ENCODE assay signal across 25 mouse cellular contexts in genomic region chr10:68705471-68706036, GRCm38 (mm10). TPM values are rescaled to one million over a fixed set of nuclear protein-coding genes. Genes with fewer than 3 reads are reported as not detected.
A peak's percentile ranks its signal among the peaks of the same experiment; 100 is the strongest.
DNase-seq lines count a peak whose midpoint lies in the region; ATAC-seq and TF ChIP-seq lines count a peak whose summit lies in the region.
"Had no signal": no experiment of that assay in that cellular context is flagged by ENCODE, and none has a peak within 500 bp of the region (broad histone marks: within the 10 kb centered on the region; RNA-seq: fewer than 3 reads in every experiment).

No protein-coding gene starts in this region.

- no peak for DNase-seq in gastrocnemius, adult 2 months
- no peak for DNase-seq in gastrocnemius, adult 18-20 months (ENCODE audit: low spot score)
- no peak for DNase-seq in Muller cell, postnatal 12 days (ENCODE audit: inconsistent ontology term)
- no peak for DNase-seq in midbrain, postnatal 0 days (ENCODE audit: low spot score)
- DNase-seq: adrenal gland, postnatal 36 days; B cell, adult 2 months; cerebellum, adult 18-20 months; cerebellum, postnatal 14 days; gastrocnemius, postnatal 14 days; heart, postnatal 36 days; kidney, adult 11 months; kidney, adult 9 months had no signal

- intact Hi-C loops in gastrocnemius, adult 2 months (cut with DNase I), result no loop called here

- H3K79me2 ChIP-seq in C2C12 (ENCODE audit: control insufficient read depth, insufficient read depth) (no peaks in the 10 kb centered on the region), myocyte (ENCODE audit: control insufficient read depth, insufficient read depth) (no peaks in the 10 kb centered on the region)

- 86% methylated on average over 4 of the region's 4 CpGs for WGBS in midbrain, postnatal 0 days
- WGBS in intestine, embryonic 15.5 days, result 83% methylated on average over 4 of the region's 4 CpGs

- no peak overlapping the region for H3K9ac ChIP-seq in midbrain, postnatal 0 days (replicated peaks; ENCODE audit: low read length, poor library complexity, severe bottlenecking)
- H3K9ac ChIP-seq in intestine, embryonic 15.5 days, result no peak overlapping the region
- H3K9ac ChIP-seq: embryonic facial prominence, embryonic 13.5 days; heart, embryonic 12.5 days; hindbrain, embryonic 12.5 days had no signal

- H3K27ac ChIP-seq in gastrocnemius, adult 2 months, result 0 out of 2 replicates have a peak overlapping the region, but pooled peaks have one; percentile 2
- peak overlapping the region; percentile 16; the same call in 1 of the 2 replicates for H3K27ac ChIP-seq in bone marrow macrophage, adult 2 months (ENCODE audit: insufficient read depth, low read depth, low read length)
- H3K27ac ChIP-seq in midbrain, postnatal 0 days (ENCODE audit: low read depth, low read length), result no peak overlapping the region
- H3K27ac ChIP-seq in intestine, embryonic 15.5 days, result no peak overlapping the region
- H3K27ac ChIP-seq: embryonic facial prominence, embryonic 13.5 days; forebrain, embryonic 10.5 days; hindbrain, embryonic 12.5 days; kidney, postnatal 0 days had no signal

- no peaks in the 10 kb centered on the region for H3K9me3 ChIP-seq in midbrain, postnatal 0 days (ENCODE audit: low read length)
- H3K9me3 ChIP-seq in intestine, embryonic 15.5 days, result no peaks in the 10 kb centered on the region
- H3K9me3 ChIP-seq: hindbrain, embryonic 12.5 days had no signal

- TF ChIP-seq POLR2A in bone marrow macrophage, adult 2 months (IDR thresholded peaks at IDR 0.05; ENCODE audit: borderline replicate concordance, low read depth, low read length), result no peak
- TF ChIP-seq POLR2A in myocyte (IDR thresholded peaks at IDR 0.05; ENCODE audit: insufficient read length, low read depth), result no peak

- peaks cover 15% of the 10 kb centered on the region for H3K4me1 ChIP-seq in bone marrow macrophage, adult 2 months (ENCODE audit: control insufficient read depth, insufficient read depth, low read length)
- H3K4me1 ChIP-seq in midbrain, postnatal 0 days (ENCODE audit: insufficient read depth, low read length), result no peaks in the 10 kb centered on the region
- H3K4me1 ChIP-seq in intestine, embryonic 15.5 days (replicated peaks), result no peaks in the 10 kb centered on the region
- H3K4me1 ChIP-seq: forebrain, embryonic 10.5 days; heart, embryonic 12.5 days; hindbrain, embryonic 12.5 days had no signal

- H3ac ChIP-seq in C2C12 (ENCODE audit: control insufficient read depth, insufficient read length, low read depth) (no peak overlapping the region), myocyte (ENCODE audit: control insufficient read depth, insufficient read length) (no peak overlapping the region)

- H3K4me3 ChIP-seq in gastrocnemius, adult 2 months, result no peak overlapping the region
- no peak overlapping the region for H3K4me3 ChIP-seq in C2C12 (ENCODE audit: insufficient read depth, poor library complexity, severe bottlenecking)
- no peak overlapping the region for H3K4me3 ChIP-seq in bone marrow macrophage, adult 2 months (ENCODE audit: insufficient read depth, low read length)
- H3K4me3 ChIP-seq in myocyte, result no peak overlapping the region
- no peak overlapping the region for H3K4me3 ChIP-seq in midbrain, postnatal 0 days (ENCODE audit: low read depth, low read length)
- no peak overlapping the region for H3K4me3 ChIP-seq in intestine, embryonic 15.5 days (replicated peaks)
- H3K4me3 ChIP-seq: embryonic facial prominence, embryonic 13.5 days; forebrain, embryonic 10.5 days; heart, embryonic 12.5 days; hindbrain, embryonic 12.5 days had no signal

- H3K27me3 ChIP-seq in C2C12 (ENCODE audit: control insufficient read depth, insufficient read depth, insufficient read length) (no peaks in the 10 kb centered on the region), myocyte (ENCODE audit: control insufficient read depth, insufficient read depth, insufficient read length) (no peaks in the 10 kb centered on the region)
- H3K27me3 ChIP-seq in midbrain, postnatal 0 days (ENCODE audit: insufficient read depth, low read length), result no peaks in the 10 kb centered on the region
- H3K27me3 ChIP-seq in intestine, embryonic 15.5 days (replicated peaks), result no peaks in the 10 kb centered on the region
- H3K27me3 ChIP-seq: embryonic facial prominence, embryonic 13.5 days; heart, embryonic 12.5 days; hindbrain, embryonic 12.5 days had no signal

- H3K4me2 ChIP-seq in myocyte (ENCODE audit: low read depth), result peak overlapping the region; percentile 31
- H3K4me2 ChIP-seq in midbrain, postnatal 0 days (ENCODE audit: low read depth, low read length, poor library complexity, severe bottlenecking), result no peak overlapping the region
- no peak overlapping the region for H3K4me2 ChIP-seq in intestine, embryonic 15.5 days (replicated peaks)
- H3K4me2 ChIP-seq: embryonic facial prominence, embryonic 13.5 days; heart, embryonic 12.5 days; hindbrain, embryonic 12.5 days had no signal

- no peaks in the 10 kb centered on the region for H3K79me3 ChIP-seq in C2C12 (ENCODE audit: low read depth)

- no peak for ATAC-seq in midbrain, postnatal 0 days (ENCODE audit: low FRiP score)
- no peak for ATAC-seq in intestine, embryonic 15.5 days
- ATAC-seq: forebrain, embryonic 14.5 days; hindbrain, embryonic 16.5 days; inflammation-experienced regulatory T-cells, adult 6 months had no signal

- no peaks in the 10 kb centered on the region for H3K36me3 ChIP-seq in C2C12 (ENCODE audit: control insufficient read depth, insufficient read depth)
- H3K36me3 ChIP-seq in myocyte (ENCODE audit: control insufficient read depth, insufficient read depth), result no peaks in the 10 kb centered on the region
- H3K36me3 ChIP-seq in midbrain, postnatal 0 days (ENCODE audit: insufficient read depth, low read length), result no peaks in the 10 kb centered on the region
- no peaks in the 10 kb centered on the region for H3K36me3 ChIP-seq in intestine, embryonic 15.5 days
- H3K36me3 ChIP-seq: forebrain, embryonic 10.5 days; heart, embryonic 12.5 days; hindbrain, embryonic 12.5 days had no signal

- TF ChIP-seq CTCF in gastrocnemius, adult 2 months (IDR thresholded peaks at IDR 0.05), result no peak
- no peak for TF ChIP-seq CTCF in C2C12 (IDR thresholded peaks at IDR 0.05; ENCODE audit: control insufficient read depth, insufficient read depth, insufficient read length)
- TF ChIP-seq CTCF in bone marrow macrophage, adult 2 months (IDR thresholded peaks at IDR 0.05; ENCODE audit: low read depth, low read length), result no peak
- no peak for TF ChIP-seq CTCF in midbrain, postnatal 0 days (IDR thresholded peaks at IDR 0.05)

TF ChIP-seq in C2C12, 6 proteins besides CTCF, POLR2A, EP300 and RAD21:
- TF ChIP-seq MAX (IDR thresholded peaks at IDR 0.05) (peak; percentile 62), MYOG (IDR thresholded peaks at IDR 0.05; ENCODE audit: control insufficient read depth, extremely low read depth, insufficient read length) (no peak), USF1 (IDR thresholded peaks at IDR 0.05; ENCODE audit: low read depth) (peak; percentile 69), MYOD1 (IDR thresholded peaks at IDR 0.05; ENCODE audit: control insufficient read depth, insufficient read length, low read depth) (no peak), CEBPB (IDR thresholded peaks at IDR 0.05; ENCODE audit: low read depth) (peak; percentile 97), FOSL1 (IDR thresholded peaks at IDR 0.05; ENCODE audit: insufficient read depth, low read length, poor library complexity, severe bottlenecking) (peak; percentile 96)

TF ChIP-seq in myocyte, 11 proteins besides CTCF, POLR2A, EP300 and RAD21:
- TF ChIP-seq POLR2AphosphoS2 (IDR thresholded peaks at IDR 0.05; ENCODE audit: insufficient read length, low read depth) (no peak), TCF3 (IDR thresholded peaks at IDR 0.05; ENCODE audit: insufficient read length, low read depth) (no peak), MAX (IDR thresholded peaks at IDR 0.05; ENCODE audit: low read depth) (no peak), MYOG (IDR thresholded peaks at IDR 0.05; ENCODE audit: control insufficient read depth in 1 of 3, insufficient read depth in 1 of 3, insufficient read length in 2 of 3, low read depth in 2 of 3) (no peak), REST (IDR thresholded peaks at IDR 0.05; ENCODE audit: insufficient read depth, insufficient read length) (no peak), USF1 (IDR thresholded peaks at IDR 0.05; ENCODE audit: low read depth) (peak; percentile 57), E2F4 (IDR thresholded peaks at IDR 0.05; ENCODE audit: insufficient read depth) (no peak), CEBPB (IDR thresholded peaks at IDR 0.05; ENCODE audit: insufficient read depth, poor library complexity, severe bottlenecking) (peak; percentile 97), SRF (IDR thresholded peaks at IDR 0.05; ENCODE audit: control insufficient read depth, insufficient read length, low read depth) (no peak)

RNA-seq across cellular contexts. Expression of gene Tmem26, which starts 17.9 kb away (rescaled TPM):
- total RNA-seq in gastrocnemius, adult 2 months (2021), result under 1 TPM; 0.59 to 0.66 TPM
- under 1 TPM; 0.48 to 0.66 TPM for total RNA-seq in gastrocnemius, adult 18-20 months (2021)
- polyA plus RNA-seq in C2C12 (2012; fragmentation: generic; extraction: Trizol) (not detected), myocyte (2012; fragmentation: generic; extraction: Trizol) (not detected)
- 0.32 and 0.57 TPM in 2 replicates for polyA plus RNA-seq in bone marrow macrophage, adult 2 months (2012; ENCODE audit: insufficient read depth, insufficient read length, missing spikeins)
- total RNA-seq in midbrain, postnatal 0 days (2014; rRNA removed), result 9.4 and 10.7 TPM in 2 replicates
- polyA plus RNA-seq in midbrain, postnatal 0 days (2015; fragmentation: Nextera tagmentation; extraction: Ambion mirVana), result 5.7 and 6.2 TPM in 2 replicates
- 8.6 and 10.6 TPM in 2 replicates for polyA plus RNA-seq in intestine, embryonic 15.5 days (2015; fragmentation: Nextera tagmentation; extraction: Ambion mirVana)
- total RNA-seq: MEL had no signal

Comparison
In these comparisons a context has a peak if more than half of its experiments do, and no peak if none do; other contexts are left out.
1. H3K27ac ChIP-seq: peak in gastrocnemius, adult 2 months (single experiment) and bone marrow macrophage, adult 2 months (single experiment); none in midbrain, postnatal 0 days (single experiment) and intestine, embryonic 15.5 days (single experiment).